Mouse (Mus musculus) megakaryocyte, adult 5-6 weeks (primary cell): ENCODE data around the gene Pla2r1. TPM values are rescaled to one million over a fixed set of nuclear protein-coding genes. Genes with fewer than 3 reads are reported as not detected.

Experiments
- ATAC-seq: 2 replicates; pipeline ENCODE4 v1.8.0; 2016; ENCODE audit warnings: mild to moderate bottlenecking, inconsistent platforms; ENCODE audit not compliant: poor library complexity, severe bottlenecking
- total RNA-seq, 2 experiments: library from RNA; stranded (forward) in 1 of 2; stranded (reverse) in 1 of 2; fragments of 153-499, 151-499 nt in 1 of 2; fragments of 221-1000, 200-1000 nt in 1 of 2; gene quantifications; 2 replicates each; pipeline versions ENCODE4 v1.2.3 to v1.2.4; 2015 to 2017

The Pla2r1 gene
- total RNA-seq, 2 experiments from 2014 or later = not detected

DNA sequence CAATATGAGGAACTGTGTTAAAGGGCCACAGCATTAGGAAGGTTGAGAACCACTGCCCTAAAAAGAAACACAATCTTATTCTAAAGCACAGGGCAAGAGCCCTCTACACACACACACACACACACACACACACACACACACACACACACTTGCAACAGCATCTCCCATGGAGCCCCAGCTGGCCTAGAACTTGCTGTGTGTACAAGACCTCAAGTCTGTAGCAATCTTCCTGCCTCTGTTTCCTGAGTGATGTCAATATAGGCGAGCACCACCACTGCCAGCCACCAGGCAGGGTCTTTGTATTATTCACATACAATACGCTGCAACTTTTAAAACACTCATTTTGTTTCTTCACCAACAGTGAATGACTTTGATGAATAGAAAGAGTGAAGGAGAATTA, 145.7 kb downstream of the Pla2r1 start:
- ATAC-seq = peak; percentile 72

DNA sequence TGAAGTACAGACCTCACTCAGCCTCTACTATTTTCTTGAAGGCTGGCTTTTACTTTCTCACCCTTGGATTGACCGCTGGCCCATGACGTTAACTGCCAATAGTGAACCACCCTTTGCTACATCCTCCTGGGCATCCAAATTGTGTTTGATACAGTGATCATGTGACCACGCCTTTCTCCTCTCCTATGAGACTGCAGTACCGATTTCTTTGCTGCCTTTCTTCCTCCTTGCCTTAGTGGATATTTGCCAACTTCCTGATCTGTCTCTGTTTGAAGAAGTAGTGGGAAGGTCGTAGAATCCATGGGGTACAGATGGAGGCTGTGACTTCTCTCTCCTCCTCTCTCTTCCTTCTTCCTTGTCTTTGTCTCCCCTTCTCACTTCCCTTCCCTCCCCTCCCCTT, 147.7 kb downstream of the Pla2r1 start:
- ATAC-seq = peak; percentile 71

DNA sequence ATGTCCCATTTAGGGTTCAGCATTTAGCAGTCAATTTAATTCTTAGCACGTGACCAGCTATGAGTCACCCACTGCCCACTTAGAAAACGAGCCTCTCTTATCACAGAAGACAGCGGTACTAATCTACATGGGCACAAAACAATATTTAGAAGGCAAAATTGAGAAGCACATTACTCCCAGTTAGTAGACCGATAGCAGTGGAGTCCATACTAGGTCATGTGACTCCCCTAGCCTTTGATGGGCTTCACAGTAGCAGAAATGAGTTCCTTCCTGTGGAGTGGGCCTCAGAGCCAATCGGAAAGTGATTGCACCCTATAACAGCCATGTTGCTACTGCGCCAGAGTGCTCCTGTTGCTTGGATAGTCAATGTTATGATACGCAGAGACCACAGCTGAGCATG, 148.3 kb downstream of the Pla2r1 start:
- ATAC-seq = no peak

DNA sequence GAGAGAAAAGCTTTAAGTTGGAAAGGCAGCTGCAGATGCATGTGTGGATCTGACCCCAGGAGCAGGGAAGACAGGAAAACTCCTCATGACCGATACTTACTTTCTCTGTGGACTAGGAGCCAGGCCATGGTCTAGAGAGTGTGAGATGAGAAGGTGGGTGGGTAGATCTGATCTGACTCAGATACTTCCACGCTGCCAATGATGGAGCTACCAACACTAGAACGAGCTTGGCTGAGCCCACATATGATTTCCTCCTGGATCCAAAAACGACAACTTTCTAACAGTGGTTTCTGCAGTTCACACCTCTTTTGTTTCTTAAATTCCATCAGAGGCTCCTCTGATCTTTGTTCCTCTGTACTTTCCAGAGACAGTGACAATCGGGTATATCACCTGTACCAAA, 151.4 kb downstream of the Pla2r1 start:
- no peak for ATAC-seq

DNA sequence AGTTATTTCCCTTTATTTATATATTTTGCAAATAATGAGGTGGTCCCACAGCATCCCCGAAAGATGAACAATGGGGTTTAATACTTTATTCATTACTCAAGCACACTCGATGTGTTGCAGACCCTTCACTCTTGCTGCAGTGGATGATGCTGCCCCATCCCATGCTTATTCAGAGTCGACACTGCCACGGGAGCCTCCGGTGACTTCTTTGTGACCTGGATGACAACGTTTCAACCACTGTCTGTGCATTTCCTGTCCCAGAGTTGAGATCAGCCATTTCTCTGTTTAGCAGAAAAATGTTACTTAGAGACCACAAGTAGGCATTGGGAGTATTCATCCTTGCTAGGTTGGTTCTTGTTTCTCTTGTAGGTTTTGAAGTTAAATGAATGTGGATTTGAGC, 159.3 kb downstream of the Pla2r1 start:
- no peak for ATAC-seq

DNA sequence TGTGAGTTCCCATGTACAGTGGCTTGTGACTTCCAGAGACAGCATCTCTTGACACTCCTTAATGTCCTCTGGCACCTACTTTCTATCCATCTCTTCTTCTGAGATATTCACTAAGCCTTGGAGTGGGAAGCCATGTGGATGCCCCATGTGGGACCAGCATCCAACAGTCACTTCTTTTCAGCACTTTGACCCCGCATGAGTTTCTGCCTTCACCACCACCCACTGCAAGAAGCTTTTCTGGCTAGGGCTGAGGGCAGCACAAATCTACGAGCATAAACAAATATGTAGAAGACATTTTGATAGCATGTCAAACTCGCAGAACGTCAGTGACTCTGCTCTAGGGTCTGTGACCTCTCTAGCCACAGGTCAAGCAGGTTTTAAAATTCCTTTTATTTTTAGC, 160.8 kb downstream of the Pla2r1 start:
- no peak for ATAC-seq

DNA sequence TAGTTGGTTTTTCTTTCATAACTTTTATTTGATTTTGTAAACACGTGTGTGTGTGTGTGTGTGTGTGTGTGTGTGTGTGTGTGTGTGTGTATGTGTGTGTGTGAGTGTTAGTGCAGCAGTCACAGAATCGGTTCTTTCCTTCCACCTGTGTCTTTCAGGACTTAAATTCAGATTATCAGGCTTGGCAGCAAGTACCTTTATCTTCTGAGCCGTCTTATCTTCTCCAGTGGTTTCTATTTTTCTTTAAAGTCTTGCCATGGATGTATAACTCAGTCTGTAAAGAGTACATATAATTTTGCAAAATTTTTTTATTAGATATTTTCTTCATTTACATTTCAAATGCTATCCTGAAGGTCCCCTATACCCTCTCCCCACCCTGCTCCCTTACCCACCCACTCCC, 165.7 kb downstream of the Pla2r1 start:
- no peak for ATAC-seq

DNA sequence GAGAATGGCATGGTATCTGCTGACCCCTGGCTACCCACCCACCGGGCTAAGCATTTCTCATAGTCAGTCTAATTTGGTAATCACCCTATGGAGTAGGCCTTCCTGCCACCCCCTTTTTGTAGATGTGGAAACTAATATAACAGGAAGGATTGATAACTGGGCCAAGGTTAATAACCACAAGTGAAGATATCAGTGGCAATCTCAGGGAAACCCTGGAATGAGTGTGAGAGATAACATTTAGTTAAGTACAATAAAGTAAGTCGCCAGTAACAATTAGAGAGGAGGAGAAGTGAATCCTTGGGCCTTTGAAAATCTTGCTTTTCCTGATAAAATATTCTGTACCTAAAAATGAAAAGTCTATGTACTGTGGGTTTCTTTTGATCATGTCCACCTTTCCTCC, 166.3 kb downstream of the Pla2r1 start:
- no peak for ATAC-seq

DNA sequence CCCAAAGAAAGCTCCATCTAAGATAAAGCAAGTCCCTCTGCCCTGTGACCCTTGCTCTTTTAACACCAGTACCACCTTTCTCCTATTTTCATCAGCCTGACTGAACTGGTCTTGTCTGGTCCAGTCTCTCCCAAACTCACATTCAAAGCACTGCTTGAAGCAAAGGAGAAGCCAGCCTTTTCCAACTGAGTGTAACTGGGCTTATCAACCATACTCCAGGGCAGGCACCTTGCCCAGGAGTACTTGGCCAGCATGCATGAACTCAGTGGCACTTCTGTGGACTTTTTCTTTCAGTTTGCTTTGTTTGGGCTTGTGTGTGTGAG, 168.4 kb downstream of the Pla2r1 start:
- ATAC-seq = no peak

DNA sequence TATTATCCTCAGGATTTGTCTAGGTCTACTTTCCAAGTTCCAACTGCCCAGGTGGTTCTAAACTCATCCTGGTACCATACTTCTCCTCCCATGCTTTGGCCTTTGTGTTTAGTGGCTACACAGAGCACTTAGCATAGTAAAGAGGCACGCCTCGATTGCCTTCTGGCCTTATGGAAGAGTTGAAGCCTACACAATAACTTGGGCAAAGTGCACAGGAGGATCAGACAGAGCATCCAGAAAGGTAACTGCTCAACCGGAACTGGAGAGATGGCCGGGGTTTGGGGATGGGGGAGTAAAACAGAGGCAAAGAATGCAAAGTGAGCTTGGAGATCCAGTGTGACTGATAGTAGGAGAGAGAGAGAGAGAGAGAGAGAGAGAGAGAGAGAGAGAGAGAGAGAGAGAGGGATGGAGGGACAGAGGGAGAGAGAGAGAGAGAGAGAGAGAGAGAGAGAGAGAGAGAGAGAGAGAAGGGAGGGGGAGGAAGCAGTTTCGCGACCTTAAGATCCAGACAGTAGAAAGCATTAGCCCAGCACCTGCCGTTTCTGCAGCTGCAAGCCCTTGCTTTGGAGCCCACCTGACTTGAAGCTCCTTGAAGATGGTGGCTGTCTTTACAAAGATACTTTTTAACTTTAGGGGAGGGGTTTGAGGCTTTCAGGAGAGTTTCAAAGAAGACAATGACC, 168.9 kb downstream of the Pla2r1 start:
- no peak for ATAC-seq

DNA sequence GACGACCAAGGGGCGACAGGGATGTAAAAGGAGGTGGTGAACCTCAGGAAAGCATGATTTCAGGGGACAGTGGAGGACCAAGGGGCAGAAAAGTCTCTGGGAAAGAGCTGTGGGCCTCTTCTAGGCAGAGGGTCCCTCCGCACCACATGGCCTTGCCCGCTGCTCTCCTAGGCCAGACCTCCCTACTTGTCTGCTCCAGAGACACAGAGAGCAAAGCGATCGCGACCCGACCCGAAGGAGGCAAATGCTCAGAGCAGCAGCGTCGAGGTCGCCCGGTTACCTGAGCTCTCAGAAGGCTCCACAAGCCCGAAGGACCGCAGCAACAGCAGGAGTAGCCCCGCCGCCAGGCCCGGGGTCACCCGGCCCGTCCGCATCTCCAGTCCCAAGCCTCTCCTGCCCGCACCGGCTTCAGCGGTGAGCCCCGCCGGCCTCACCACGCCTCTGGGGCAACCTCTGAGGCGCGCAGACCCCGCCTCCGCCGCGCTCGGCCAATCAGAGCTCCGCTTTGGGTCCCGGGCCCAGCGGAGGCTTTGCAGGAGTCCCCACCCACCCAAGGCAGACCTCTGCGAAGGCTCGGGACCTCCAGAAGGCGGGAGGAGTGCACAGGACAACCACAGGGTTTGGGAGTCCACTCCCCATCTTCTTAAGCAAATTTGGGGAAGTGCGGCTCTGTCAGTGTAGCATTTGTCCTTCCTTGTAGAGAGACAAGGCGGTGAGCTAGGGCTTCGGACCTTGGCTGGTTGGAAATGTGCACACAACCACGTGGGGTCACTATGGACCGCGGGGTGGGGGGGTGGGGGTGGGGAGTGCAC, 170.0 kb downstream of the Pla2r1 start, which contains the start of gene Ly75:
Gene Ly75, minus strand, starts transcription at position 446 of the 812 bp plus-strand sequence.
- ATAC-seq = peak; percentile 94

DNA sequence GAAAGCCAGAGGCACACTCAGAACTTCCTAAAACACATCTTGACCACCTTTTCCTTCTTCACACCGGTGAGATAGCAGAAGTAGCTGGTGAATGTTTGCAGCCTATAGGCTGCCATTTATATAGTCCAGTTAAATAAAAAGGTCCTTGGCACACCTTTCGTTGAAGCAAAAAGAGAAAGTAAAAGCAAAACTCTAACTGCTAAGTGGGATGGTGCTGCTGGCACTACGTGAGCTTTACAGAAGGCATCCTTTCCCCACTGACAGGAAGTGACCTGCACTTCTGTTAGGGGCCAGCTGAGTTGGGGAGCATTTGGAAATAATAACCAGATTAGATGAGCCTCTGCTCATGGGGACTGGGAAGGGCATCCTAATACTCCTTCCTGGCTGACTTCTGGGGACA, 170.8 kb downstream of the Pla2r1 start:
- peak; percentile 55 for ATAC-seq

DNA sequence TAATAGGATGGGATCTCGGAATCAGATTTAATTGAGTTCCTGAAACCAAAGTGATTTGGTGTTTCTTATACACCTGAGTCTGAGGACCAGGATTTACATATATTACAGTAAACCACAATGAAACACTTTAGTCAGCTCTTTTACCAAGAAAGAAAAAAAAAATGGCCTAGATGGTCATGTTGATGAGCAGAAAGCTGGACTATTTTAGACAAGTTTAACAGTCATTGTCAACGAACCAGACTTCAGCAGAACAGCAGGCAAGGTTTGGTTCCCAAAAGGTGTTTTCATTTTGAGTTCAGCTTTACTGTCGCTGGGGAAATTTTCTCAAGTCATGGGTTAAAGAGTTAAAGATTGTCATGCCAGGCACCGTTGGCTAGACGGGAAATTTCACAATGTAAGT, 175.8 kb downstream of the Pla2r1 start:
- no peak for ATAC-seq

DNA sequence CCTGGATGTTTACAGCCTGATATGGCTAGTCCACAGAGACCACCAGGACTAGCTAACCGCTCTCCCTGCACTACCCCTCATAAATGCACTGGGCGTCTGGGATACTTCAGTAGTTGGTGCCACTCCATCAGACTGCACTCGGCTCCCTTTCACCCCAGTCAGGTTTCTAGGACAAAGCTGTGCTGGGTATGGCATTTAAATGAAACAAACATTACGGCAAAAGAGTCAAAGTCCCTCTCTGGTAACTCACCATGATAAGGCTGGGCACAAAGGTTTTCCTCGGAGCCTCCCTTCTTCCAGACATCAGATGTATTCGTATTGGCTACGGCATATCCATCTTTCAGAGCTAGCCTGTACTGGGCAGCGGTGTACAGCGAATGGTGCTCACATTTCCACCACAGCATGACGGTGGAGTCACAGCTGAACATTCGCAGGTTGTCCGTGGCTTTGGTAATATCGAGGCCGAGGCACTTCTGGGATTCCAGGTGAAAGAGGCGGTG, 177.4 kb downstream of the Pla2r1 start:
- ATAC-seq = no peak

DNA sequence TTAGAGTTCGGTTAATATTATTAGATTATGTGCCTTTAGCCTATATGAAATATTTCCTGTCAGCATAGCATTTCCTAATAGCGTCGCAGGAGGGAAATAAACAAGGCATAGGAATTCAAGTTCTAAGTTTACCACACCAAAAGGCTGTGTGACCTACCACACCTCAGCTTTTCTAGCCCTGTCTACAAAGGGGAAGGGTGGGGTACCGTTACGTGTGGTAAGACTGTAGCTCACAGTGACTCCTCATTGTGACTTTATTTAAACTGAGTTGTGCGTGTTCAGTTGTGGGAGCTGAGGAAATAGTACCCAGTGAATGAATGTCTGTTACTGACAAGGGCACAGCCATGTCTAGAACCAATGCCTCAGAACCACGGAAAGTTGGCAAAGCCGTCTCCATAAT, 178.0 kb downstream of the Pla2r1 start:
- no peak for ATAC-seq

DNA sequence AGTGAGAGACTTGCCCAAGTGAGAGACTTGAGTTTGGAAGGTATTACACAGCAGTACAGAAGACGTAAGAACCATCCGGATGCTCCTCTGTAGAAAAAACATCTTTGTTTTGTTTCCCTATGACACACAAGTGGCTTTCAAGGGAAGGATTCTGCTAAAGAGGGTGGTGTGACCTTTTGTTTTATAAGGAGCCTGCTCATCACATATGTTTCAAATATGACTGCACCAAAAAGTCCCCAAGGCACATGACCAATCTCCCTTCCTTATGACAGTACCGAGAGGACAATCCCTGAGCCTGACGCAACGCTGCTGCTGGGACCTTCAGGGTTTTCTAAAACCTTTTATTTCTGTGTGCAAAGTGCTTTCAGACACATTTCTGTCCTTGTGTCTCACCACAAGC, 182.9 kb downstream of the Pla2r1 start:
- no peak for ATAC-seq

DNA sequence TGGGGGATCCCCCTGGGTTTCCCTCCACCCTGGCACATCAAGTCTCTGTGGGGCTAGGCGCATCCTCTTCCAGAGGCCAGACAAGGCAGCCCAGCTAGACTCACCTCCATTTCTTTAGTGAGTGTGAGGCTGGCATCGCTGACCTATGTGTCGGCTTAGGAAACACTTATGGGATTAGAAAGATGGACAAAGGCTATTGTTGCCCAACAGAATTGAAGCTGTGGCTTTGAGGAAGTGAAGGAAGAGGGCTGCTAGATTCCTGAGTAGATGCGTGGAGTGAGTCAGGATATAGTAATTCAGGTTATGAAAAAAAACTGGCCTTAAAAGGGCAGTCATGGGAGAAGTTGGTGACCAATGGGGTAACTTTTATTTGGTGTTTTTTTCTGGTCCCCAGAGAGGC, 183.7 kb downstream of the Pla2r1 start:
- peak; percentile 49; the same call in 1 of the 2 replicates for ATAC-seq

DNA sequence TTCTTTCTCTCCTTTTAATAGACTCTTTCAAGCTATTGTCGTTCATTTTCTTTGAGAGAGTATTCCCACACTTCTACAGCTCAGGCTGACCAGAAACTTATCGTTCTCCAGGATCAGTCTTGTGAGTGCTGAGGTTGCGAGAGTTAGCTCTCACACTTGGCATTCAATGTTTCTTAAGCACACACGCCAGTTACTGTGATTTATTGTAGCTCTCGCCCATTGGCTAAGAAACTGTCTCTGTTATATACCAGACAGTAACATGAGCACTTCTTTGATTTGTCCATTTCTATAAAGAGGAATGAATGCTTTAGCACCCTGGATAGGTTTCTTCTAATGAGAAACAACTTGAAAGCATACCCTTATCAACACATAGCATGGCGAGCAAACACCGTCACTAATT, 185.2 kb downstream of the Pla2r1 start:
- ATAC-seq = no peak
